Mouse (Mus musculus) liver, adult 2 months (tissue): ENCODE data around the gene Dgkz. TPM values are rescaled to one million over a fixed set of nuclear protein-coding genes. Genes with fewer than 3 reads are reported as not detected.

Experiments used
- DNase-seq: peaks from one replicate; pipeline ENCODE4 v3.0.0-alpha.2; 2011; ENCODE audit warnings: low read depth, low spot score; ENCODE audit errors: extremely low read depth
- H3K27ac ChIP-seq: fragments of 200-500 bp; replicated peaks from 2 replicates; pipeline ENCODE4 v1.5.1; 2012; ENCODE audit warnings: low read depth, mild to moderate bottlenecking, control low read depth, inconsistent platforms, low read length; ENCODE audit not compliant: insufficient read depth
- H3K27me3 ChIP-seq: fragments of 200-500 bp; 2 replicates; pipeline ENCODE4 v1.6.1; 2012; ENCODE audit warnings: mild to moderate bottlenecking, moderate library complexity, low read length, inconsistent platforms; ENCODE audit not compliant: control insufficient read depth, insufficient read depth
- H3K36me3 ChIP-seq: fragments of 200-500 bp; 2 replicates; pipeline ENCODE4 v1.6.1; 2012; ENCODE audit warnings: low read length, inconsistent platforms; ENCODE audit not compliant: control insufficient read depth, insufficient read depth
- H3K4me1 ChIP-seq: fragments of 200-500 bp; 2 replicates; pipeline ENCODE4 v1.6.1; 2011; ENCODE audit warnings: low read length; ENCODE audit not compliant: control insufficient read depth, insufficient read depth
- H3K4me3 ChIP-seq: fragments of 200-500 bp; 2 replicates; pipeline ENCODE4 v1.5.1; 2011; ENCODE audit warnings: low read depth, mild to moderate bottlenecking, control low read depth, low read length, moderate library complexity; ENCODE audit not compliant: insufficient read depth
- H3K79me2 ChIP-seq: fragments of 200-500 bp; 2 replicates; pipeline ENCODE4 v1.6.1; 2012; ENCODE audit warnings: inconsistent platforms, mild to moderate bottlenecking, low read length, moderate library complexity; ENCODE audit not compliant: control insufficient read depth, insufficient read depth
- H3K9ac ChIP-seq: fragments of 200-500 bp; 2 replicates; pipeline ENCODE4 v1.6.1; 2012; ENCODE audit warnings: low read depth, mild to moderate bottlenecking, control low read depth, inconsistent platforms, low read length
- CTCF ChIP-seq: fragments of 200-500 bp; IDR thresholded peaks from 2 replicates; pipeline ENCODE4 v1.5.1; 2011; ENCODE audit warnings: low read depth, low read length, control low read depth
- POLR2A ChIP-seq: fragments of 200-500 bp; IDR thresholded peaks from 2 replicates; pipeline ENCODE4 v1.6.1; 2011; ENCODE audit warnings: low read length, control low read depth; ENCODE audit not compliant: insufficient read depth; ENCODE audit errors: extremely low read depth
- WGBS: fragments of 180-500 bp; shearing (Covaris S2); methylation state at CpG from one replicate; pipeline ENCODE4 v1.1.7; 2018; 5-methylcytosine and 5-hydroxymethylcytosine counted together
- polyA plus RNA-seq: library from polyadenylated mRNA; depleted of rRNA; stranded (reverse); fragments of >200 nt; gene quantifications from 2 replicates; pipeline ENCODE4 v1.2.3, GENCODE M21; 2012
- total RNA-seq: library from RNA; depleted of rRNA; stranded (reverse); fragments of >200 nt; gene quantifications from 2 replicates; pipeline ENCODE4 v1.2.3, GENCODE M21; 2014

The Dgkz gene
- total and polyA plus RNA-seq, 2 experiments: 13.2 to 59.5 TPM

DNA sequence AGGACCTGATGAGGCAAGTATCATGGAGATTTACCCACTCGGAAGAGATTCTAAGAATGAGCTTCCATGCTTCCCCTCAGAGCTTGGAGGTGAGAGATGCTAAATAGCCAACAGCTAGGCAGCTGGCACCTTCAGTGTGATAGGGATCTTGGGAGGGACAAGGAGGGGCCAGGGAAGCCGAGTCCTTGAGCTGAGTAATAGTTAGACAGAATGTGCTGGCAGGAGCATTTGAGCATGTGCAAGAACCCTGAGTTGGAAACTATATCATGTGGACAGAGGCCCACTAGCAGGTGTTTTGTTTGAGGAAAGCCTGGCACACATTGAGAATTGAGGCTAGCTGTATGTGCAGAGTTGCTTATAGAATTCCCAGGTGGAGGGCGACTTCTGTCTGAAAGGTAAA is 63.0 kb downstream of the Dgkz start:
- Histone ChIP-seq H3K4me3 (no peak overlapping the region), H3K9ac (no peak overlapping the region), H3K36me3 (peaks cover 57% of the 10 kb centered on the region), H3K4me1 (no peaks in the 10 kb centered on the region), H3K27me3 (no peaks in the 10 kb centered on the region), H3K27ac (no peak overlapping the region), H3K79me2 (no peaks in the 10 kb centered on the region)
- no peak for TF ChIP-seq CTCF
- no peak for TF ChIP-seq POLR2A
- DNase-seq: no peak
- WGBS: 85% methylated on average over 3 of the region's 3 CpGs

DNA sequence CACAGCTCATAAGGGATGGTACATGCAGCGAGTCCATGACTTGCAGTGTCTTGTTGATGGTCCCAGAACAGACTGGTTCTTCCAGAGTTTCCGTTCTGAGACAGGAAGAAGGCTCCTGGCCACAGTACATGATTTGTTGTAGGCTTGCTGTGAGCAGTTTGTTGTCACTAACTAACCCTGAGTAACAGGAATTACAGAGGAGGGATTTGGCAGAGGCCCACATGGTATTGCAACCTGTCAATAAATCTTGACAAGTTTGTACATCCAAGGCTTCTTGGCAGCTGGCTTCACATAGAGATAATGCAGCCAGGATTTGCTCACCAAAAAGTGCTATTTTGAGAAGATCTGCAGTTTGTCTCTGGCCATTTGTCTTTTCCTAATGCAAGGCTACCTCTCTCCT is 69.5 kb downstream of the Dgkz start:
- Histone ChIP-seq H3K36me3 (peaks cover 41% of the 10 kb centered on the region), H3K27ac (no peak overlapping the region), H3K9ac (no peak overlapping the region), H3K27me3 (no peaks in the 10 kb centered on the region), H3K4me3 (no peak overlapping the region), H3K4me1 (peaks cover 3% of the 10 kb centered on the region), H3K79me2 (no peaks in the 10 kb centered on the region)
- TF ChIP-seq POLR2A (no peak), CTCF (no peak)
- DNase-seq: peak; percentile 86
- 49% methylated on average over 2 of the region's 2 CpGs for WGBS

DNA sequence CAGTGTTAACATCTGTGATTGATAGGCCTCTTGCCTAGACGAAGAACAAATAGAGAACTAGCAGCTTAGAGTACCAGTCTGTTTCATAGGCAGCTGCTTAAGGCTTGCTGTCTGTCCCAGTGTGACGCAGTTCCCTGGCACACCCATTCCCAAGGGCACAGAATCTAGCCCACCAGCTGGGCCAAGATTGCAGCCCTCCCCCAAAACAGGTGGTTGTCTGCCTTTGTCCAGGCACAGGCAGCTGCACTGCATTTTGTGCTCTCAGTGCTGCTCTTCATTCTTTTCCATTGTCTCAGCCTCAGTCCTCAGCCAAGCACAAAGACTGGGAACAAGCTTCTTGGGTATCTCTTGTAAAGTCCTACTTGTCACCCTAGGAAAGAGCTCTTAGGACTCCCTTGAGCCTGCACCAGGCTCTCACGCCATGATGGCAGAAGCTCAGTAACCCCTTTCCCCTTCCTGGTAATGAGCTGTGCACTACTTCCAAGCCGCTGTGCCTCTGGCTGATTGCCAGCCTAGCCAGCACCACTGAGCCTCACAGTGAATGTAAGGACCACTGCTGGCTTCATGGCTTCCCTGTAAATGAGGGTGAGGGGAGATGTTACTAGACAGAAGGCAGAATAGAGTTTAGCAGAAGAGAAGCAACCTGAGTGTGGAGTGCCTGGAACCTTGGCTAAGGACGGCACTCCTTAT is 70.9 kb downstream of the Dgkz start:
- H3K79me2 ChIP-seq: no peaks in the 10 kb centered on the region
- H3K9ac ChIP-seq: no peak overlapping the region
- H3K27me3 ChIP-seq: no peaks in the 10 kb centered on the region
- no peak for DNase-seq
- peaks cover 3% of the 10 kb centered on the region for H3K4me1 ChIP-seq
- H3K27ac ChIP-seq: no peak overlapping the region
- WGBS: 86% methylated on average over 5 of the region's 5 CpGs
- no peak for TF ChIP-seq POLR2A
- no peak for TF ChIP-seq CTCF
- peaks cover 42% of the 10 kb centered on the region for H3K36me3 ChIP-seq
- H3K4me3 ChIP-seq: no peak overlapping the region

DNA sequence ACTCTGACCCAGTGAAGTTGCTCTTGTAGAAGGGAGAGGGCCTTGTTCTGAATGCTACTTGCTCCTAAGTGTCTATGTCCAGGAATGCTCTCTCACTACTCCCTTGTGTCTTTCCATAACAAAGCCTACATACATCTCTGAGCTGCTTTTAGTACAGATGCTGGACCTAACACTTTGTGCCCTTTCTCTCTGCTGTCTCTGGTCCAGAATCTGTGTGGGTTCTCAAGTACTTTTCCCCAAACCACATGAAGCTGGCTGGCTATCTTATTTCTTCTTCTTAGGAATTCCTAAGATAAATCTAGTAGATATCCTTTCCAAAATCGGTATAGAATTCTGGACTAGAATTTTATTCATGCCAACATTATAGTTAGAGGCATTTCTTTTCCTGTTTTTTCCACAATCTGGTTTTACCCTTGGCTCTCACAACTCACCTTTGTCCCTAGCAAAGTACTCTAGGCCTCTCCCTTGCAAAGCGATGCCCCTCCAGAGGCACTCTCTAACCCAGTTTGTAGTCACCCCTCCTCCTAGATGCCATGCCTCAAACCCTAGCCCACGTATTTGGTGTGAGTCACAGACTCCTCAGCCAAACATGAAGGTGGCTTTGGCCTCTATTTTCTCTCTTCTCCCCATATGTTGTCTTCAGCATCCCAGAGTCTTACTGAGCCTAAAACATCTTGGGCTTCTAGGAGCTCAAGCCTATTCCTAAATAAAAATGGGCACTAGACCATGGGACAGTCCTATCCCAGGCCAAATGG is 72.3 kb downstream of the Dgkz start:
- Histone ChIP-seq H3K27me3 (no peaks in the 10 kb centered on the region), H3K36me3 (peaks cover 34% of the 10 kb centered on the region), H3K27ac (no peak overlapping the region), H3K4me3 (no peak overlapping the region), H3K4me1 (peaks cover 3% of the 10 kb centered on the region), H3K79me2 (no peaks in the 10 kb centered on the region), H3K9ac (no peak overlapping the region)
- TF ChIP-seq CTCF (no peak), POLR2A (no peak)
- 93% methylated on average over 3 of the region's 3 CpGs for WGBS
- no peak for DNase-seq

DNA sequence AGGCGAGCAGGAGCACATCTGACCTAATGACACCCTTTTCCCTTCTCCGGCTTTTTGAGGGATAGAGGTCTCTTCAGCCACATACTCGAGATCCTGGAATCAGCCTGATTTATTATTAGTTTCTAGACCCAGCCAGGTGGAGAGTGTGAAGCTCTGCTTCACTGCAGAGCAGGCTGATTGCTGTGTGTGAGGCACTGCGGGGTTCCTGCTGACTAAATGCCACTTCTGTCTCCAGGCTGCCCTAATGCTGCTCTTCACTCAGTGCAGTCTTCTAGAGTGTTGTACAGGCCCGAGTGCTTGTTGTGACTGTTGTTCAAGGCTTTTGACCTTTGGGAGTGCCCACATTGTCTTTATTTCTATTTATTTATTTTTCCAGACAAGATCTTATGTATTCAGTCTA is 73.3 kb downstream of the Dgkz start:
- no peak for TF ChIP-seq CTCF
- TF ChIP-seq POLR2A: no peak
- WGBS: 83% methylated on average over 5 of the region's 5 CpGs
- Histone ChIP-seq H3K79me2 (no peaks in the 10 kb centered on the region), H3K4me3 (no peak overlapping the region), H3K27me3 (no peaks in the 10 kb centered on the region), H3K36me3 (peaks cover 37% of the 10 kb centered on the region), H3K4me1 (peaks cover 3% of the 10 kb centered on the region), H3K9ac (no peak overlapping the region), H3K27ac (no peak overlapping the region)
- no peak for DNase-seq

DNA sequence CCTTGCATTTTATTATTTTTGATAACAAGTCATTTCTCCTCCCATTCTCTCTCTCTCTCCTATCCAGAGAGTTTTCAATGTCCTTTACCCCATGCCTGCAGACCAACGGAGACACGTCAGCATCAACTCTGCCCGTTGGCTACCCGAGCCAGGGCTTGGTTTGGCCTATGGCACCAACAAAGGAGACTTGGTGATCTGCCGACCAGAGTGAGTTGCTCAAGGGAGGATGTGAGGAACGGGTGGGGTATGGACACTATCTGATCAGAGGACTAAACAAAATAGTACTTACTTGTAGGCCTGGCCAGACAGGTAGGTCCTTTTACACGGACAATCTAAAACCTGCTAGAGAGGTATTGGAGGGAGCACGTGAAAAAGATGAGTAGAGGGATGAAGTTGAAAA is 75.2 kb downstream of the Dgkz start:
- H3K27ac ChIP-seq: no peak overlapping the region
- TF ChIP-seq CTCF: no peak
- no peak for TF ChIP-seq POLR2A
- H3K79me2 ChIP-seq: no peaks in the 10 kb centered on the region
- H3K27me3 ChIP-seq: no peaks in the 10 kb centered on the region
- no peak overlapping the region for H3K9ac ChIP-seq
- peaks cover 33% of the 10 kb centered on the region for H3K36me3 ChIP-seq
- DNase-seq: no peak
- no peaks in the 10 kb centered on the region for H3K4me1 ChIP-seq
- H3K4me3 ChIP-seq: no peak overlapping the region
- WGBS: 95% methylated on average over 8 of the region's 8 CpGs
